Mouse (Mus musculus): ENCODE measurements around the gene Ehmt1. TPM values are rescaled to one million over a fixed set of nuclear protein-coding genes. Genes with fewer than 3 reads are reported as not detected.

Gene Ehmt1
- total RNA-seq (2015) = 26.2 and 30.7 TPM in 2 replicates
- 49.7 and 69.3 TPM in 2 replicates for total RNA-seq (2017)

DNA sequence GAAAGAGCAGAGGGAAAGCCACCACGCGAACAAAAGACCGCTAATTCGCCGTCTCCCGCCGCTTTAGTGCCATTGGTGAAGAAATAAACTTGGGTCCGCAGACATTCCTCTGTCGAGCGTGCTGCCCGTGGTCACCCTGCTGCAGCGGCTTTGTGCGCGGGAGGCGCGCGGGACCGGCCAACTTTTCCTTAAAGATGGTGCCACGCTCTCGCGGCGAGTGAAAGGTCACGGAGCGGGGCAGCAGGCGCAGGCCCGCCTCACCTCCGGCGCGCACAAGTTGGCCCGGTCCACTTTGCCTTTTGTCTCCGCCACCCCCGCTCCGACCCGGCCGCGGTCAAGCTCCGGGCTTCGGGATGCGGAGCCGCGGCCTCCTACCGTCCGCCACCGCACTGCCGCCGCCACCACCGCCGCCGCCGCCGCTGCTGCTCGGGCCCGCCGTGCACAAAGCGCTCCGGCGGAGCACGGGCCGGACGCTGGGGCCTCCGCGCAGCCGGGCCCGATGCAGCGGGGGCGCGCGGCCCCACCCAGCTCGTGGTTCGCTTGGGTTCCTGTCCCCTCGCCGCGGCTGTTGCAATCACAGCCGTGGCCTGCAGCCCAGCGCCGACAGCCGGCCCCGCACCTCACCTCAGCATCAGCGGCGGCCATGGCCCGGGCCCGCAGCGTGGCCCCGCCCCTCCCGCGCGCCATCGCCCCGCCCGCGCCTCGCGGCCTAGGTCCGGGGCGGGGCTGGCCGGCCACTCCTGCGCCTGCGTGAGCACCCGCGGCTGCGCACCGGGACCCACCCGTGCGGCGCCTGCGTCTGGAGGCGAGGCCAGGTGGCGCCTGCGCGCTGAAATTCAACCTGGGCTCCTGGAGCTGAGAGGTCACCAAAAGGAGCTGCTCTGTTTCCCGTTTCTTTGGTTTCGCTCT lies at the start of gene Ehmt1:
TSS of gene Ehmt1 (minus strand) at position 685 of the 909 bp plus-strand sequence.
- ATAC-seq (ENCODE audit: poor library complexity, severe bottlenecking) = peak; percentile 96

DNA sequence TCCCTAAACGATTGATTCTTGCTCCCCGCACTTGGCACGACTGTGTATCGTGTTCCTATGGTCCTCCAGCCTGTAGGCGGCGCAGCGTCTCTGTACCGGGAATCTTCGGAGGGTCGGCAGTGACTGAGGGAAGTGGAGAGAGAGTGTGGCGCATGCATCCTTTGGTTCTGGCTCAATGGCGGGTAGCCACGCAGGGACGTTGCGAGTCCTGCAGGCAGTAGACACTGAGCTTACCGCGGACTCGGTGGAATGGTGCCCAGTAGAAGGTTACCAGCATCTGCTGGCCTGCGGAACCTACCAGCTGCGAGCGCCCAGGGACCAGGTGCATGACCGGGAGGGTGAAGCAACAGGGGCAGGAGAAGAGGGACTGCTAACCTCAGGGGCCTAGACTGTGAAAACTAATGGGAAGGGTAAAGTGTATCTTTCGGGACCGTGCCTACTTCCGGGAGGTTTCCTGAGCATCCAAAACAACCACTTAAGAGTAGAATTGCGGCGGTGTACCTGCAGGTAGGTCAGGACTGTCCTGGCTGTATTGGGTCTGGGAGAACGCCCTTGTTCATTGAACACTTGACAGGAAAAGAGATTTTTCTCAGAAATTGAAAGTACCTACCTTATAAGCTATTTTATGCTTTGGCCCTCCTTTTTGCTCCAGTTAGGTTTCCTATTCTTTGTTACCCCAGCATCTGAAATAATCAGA lies 43.0 kb upstream of the Ehmt1 start, which contains the start of gene Dph7:
TSS of gene Dph7 (plus strand) at position 97 of the 697 bp plus-strand sequence.
- peak; percentile 100 for ATAC-seq (ENCODE audit: poor library complexity, severe bottlenecking)

DNA sequence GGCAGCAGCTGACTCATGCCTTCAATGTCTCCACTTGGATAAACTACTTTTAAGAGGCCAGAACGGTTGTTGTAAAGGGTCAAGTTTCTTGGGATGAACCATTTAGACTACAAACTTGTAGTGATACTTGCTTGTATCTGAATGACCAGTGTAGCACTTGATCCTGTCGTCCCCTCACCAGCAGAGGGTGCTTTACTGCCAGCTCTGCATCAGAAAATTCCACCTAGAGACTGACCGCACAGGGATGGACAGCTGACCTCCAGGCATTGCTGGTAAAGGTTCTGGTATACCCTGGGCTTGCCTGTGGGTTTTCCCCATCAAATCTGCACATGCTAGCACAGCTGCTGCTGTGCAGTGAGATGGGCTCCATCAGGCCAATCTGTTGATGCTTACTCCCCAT lies 41.5 kb upstream of the Ehmt1 start:
- no peak for ATAC-seq (ENCODE audit: poor library complexity, severe bottlenecking)

DNA sequence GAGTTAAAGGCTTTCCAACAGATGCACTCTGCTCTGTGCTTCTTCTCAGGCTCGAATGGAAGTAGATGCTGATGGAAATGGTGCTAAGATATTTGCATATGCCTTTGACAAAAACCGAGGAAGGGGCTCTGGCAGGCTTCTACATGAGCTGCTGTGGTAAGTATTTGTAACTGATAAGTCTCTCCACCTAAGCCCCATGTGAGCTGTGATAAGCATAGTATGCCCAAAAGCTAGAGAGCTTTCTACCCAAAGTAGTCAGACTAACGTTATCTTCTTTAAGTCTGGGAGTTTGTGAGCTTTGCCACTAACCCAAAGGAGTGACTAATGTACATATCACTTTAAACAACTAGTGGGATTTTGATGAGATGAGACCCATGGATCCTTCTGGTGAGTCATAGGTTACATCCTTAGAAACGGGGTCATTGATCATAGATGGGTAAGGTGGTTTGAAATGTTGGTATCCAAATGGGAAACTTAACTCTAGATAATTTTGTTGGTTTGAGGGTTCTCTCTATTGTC lies 33.2 kb upstream of the Ehmt1 start:
- ATAC-seq (ENCODE audit: poor library complexity, severe bottlenecking) = no peak

DNA sequence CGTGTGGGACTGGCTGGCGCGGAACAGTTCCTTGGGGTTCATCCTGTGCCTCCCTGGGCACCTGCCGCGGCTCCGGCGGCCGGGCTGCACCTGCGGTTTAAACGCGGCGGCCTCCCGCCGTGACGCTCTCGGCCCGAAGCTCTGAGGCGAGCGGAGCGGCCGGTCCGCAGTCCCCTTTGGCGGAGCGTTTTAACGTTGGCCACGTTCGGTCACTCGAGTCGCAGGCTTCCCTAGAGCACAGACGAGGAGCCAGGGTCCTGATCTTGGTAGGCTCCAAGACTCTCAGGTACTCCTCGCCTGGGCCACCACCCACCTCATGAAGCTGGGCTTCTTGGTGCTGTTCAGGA lies 30.7 kb upstream of the Ehmt1 start:
- ATAC-seq (ENCODE audit: poor library complexity, severe bottlenecking) = peak; percentile 30; the same call in 1 of the 2 replicates

DNA sequence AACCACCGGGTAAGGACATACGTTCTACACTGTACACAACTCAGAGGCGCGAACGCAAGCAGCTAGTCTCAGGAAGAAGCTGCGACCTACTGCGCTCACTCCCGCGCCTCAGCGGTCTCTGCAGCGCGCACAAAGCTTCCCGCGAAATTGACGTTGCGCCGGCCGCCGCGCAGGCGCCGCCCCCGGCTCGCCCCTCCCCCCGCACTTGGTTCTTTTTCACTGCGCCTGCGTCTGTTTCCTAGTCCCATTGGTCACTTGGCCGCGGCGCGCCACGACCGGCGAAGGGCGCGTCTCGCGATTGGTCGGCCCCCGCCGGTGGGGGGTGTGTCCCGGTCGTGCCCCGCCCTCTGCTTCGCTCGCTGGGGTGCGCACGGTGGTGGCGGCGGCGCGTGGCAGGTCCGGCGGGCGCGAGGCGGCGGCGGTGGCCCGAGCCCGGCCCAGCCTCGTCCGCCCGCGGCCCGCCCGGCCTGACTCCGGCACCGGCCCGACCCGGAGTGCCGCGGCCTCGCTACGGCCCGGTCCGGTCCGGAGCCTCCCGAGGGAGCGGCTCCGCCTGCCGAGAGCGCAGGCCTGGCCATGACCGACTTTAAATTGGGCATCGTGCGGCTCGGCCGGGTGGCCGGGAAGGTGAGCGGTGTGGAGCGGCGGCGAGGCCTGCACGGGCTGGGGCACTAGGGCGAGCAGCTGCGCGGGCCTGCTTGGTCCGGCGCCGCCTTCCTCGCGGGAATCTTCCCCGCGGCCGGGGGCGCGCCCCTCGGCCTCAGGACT lies 30.2 kb upstream of the Ehmt1 start, which contains the start of gene Zmynd19:
TSS of gene Zmynd19 (plus strand) at position 372 of the 768 bp plus-strand sequence.
- ATAC-seq (ENCODE audit: poor library complexity, severe bottlenecking) = peak; percentile 100

DNA sequence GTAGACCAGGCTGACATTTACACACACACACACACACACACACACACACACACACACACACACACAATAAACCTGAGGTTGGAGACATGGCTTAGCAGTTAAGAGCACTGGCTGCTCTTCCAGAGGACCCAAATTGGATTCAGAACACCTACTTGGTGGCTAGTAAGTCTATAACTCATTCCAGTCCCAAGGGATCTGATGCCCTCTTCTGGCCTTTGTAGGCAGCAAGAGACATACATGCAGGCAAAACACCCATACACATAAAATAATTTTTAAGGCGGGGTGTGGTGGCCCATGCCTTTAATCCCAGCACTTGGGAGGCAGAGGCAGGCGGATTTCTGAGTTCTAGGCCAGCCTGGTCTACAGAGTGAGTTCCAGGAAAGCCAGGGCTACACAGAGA lies 24.9 kb upstream of the Ehmt1 start:
- 0 out of 2 replicates have a peak, but pooled peaks have one; percentile 52 for ATAC-seq (ENCODE audit: poor library complexity, severe bottlenecking)

DNA sequence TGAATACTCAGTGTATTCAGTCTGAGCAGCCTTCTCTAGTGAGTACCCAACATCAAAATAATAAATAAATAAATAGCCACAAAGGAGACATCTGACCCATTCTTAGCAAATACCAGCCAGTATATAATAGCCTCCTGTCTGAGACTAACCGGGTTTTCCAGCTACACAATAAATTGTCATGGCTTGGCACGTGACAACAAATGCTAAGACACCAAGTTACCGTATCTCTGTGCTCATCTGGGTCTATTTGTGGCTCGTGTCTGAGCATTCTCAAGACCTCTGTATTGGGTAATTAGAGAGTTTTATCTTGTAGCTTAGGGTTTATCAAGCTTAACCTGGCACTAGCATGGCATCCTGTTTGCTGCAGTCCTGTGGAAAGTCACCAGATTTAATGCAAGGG lies 22.7 kb upstream of the Ehmt1 start:
- ATAC-seq (ENCODE audit: poor library complexity, severe bottlenecking) = no peak

DNA sequence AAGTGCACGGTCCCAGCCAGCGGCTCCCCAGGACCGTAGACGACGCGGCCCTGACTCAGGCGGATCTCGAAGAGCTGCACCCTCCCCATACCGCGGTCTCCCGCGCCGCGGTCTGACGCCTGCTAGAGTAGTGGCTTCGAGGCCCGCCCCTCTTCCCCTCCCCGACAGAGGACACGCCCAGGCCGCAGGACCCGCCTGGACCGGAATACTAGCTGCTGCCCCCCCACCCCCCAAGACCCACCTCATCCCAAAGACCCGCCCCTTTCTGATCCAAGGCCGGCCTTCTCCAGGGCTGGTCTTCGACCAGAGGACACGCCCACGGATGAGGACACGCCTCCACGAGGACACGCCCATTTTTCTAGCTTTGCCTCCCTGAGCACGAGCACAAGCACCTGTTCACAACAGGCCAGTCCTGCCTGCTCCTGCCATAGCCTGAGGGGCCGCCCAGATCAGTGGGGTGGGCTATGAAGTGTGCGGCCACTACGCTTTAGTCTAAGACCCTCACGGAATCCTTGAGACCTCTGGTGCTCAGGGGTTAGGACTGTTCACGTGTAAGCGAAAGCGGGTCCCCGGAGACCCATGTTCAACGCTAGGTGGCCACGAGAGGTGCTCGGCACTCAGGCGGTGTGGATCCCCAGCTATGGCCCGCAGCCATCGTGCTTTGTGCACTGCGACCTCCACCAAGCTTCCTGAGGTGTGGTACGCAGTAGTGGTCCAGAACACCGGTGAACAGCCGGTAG lies 15.8 kb upstream of the Ehmt1 start, which contains the start of gene Arrdc1:
TSS of gene Arrdc1 (minus strand) at position 196 of the 740 bp plus-strand sequence.
- ATAC-seq (ENCODE audit: poor library complexity, severe bottlenecking) = peak; percentile 90

DNA sequence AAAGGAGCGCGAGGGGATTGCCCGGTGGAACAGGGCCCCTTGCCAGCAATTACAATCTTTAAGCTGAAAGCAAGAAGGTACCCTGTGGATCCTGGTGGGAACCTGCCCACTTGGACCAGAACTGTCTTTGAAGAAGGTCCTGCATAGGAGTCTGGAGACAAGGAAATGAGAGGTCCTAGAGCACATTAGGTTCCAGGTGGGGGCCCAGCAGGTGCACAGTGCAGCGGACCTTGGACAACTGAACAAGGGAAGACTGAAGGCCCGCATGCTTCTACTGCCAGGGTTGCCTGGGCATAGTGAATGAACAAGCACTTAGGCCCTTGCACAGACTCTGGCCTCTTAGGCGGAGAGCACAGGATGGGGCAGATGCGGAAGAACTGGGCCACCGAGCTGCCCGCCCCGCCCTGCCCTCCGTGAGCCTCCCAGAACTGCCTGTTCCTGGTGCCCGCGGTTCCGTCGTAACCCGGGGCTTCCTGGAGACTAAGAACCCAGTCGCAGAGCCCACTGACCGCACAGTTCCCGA lies 15.1 kb upstream of the Ehmt1 start:
- peak; percentile 64 for ATAC-seq (ENCODE audit: poor library complexity, severe bottlenecking)

DNA sequence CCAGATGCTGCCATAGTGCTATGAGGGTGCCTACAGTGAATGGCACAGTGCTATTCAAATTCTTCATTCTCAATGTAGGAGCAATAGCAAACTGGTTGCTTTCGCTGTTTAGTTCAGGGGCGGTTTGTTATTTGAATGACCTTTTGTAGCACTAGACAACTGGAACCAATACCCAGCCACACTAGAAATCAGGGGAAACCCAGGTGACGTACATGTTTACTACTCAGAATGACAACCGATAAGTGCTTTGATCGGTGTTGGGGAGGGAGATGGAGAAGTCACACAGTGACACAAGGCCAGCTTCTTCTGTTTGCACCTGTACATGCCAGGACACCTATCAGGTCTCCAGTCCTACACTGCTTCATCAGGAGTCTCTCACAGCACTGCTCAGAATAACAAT lies 10.2 kb upstream of the Ehmt1 start:
- ATAC-seq (ENCODE audit: poor library complexity, severe bottlenecking) = no peak

DNA sequence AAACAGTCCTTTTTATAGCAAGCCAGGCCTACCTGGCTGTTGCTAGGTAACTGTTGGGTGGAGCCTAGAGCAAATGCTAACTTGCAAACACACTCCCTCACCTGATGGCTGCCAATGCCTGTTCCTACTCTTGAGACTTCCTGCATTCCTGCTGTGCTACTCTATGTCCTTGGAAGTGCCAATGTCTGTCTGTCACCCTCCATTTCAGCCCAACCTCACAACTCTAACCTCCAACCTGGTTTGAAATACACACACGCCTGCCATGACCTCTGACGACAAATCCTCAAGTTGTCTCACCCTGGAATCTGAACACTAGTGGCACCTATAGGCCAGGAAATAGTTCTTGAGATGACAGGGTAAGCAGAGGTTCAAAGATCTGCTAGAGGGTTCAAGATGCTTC lies 9.7 kb upstream of the Ehmt1 start:
- ATAC-seq (ENCODE audit: poor library complexity, severe bottlenecking) = no peak

DNA sequence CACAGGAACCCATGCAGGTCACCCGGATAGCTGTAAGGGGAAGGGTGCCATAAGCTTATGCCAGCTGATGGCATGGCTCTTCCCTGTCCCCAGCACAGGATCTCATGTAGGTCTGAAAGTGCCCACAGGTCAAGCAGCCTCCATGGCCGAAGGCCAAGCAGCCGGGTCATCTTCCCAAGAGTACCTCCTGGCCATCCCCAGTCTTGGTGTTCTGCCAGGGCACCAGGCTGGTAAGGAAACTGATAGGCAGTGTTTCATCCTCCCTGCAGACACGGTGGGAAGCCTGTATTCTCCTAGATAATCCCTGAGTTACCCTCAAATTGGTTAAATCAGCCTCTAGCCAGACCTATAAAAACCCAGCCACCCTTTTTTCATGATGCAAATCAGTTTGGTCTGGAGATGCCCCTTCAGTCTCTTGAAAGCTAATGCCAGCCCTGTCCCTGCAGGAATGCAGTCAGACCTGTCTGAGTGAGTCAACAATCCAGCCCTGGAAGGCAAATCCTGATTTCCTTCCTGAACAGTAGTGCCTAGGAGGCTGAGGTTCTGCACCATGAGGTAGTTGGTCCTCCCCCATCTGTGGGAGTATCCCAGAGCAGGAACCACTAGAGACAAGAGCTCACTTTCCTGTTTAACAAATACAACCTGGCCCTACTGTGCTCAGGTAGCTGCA lies 8.5 kb upstream of the Ehmt1 start:
- no peak for ATAC-seq (ENCODE audit: poor library complexity, severe bottlenecking)

DNA sequence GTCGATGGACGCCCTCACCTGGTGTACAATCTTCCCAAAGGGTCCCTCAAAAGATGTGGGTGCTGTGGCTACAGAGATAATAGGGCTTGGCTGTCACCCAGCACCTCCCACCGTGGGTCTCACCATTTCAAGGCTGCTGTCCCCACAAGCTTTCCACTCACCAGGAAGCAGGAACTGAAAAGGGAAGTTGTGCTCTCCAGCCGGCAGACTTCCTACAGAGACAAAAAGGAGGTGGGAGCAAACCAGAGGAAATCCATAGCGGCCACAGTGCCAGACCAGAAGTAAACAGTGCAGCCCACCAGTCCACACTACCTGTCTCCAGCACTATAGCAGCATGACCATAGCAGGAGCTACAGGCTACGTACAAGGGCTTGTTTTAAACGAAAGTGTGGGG lies 7.5 kb upstream of the Ehmt1 start:
- peak; percentile 67 for ATAC-seq (ENCODE audit: poor library complexity, severe bottlenecking)

DNA sequence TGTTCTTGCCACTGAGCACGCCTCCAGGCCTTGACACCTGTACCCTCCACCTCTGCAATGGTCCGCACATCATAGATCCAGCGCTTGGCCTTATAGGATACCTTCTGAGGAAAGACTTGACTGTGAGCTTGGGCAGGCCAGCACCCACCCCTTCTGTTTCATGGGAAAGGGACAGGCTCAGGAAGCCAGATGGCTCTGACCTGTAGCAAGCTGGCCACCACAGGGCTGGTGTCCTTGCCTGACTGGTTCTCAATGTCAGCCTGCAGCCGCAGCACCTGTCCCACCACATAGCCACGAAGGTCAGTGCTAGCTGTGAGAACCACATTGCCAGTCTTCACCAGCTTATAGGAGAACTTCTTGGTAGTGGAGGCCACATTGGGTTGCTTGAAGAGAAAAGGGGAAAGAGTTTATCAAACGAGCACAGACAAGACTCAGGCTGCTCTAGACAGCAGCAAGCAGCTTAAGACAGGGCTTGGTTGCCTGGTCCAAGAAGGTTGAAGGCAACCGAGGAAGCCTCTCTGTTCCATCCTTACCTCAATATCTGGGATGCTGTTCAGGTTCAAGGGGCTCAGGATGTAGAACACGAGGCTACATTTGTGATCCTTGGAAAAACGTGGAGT lies 7.0 kb upstream of the Ehmt1 start:
- ATAC-seq (ENCODE audit: poor library complexity, severe bottlenecking) = no peak

DNA sequence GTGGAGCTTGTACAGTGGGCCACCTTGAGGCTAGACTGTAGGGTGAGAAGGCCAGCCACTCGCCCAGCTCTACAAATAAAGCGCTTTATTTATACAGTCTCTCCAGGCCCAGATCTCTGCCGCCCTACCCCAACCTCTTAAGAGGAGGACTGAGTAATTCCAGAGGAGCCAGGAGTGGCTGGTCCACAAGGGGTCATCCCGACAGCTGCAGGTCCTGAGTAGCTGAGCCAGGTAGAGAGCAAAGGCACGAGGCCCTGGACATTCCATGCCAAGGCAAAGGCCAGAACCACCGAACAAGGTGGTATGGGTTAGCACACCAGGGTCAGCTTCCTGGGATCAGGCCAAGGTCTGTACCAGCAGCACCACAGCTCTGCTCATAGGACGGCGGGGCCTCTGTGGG lies 5.9 kb upstream of the Ehmt1 start:
- ATAC-seq (ENCODE audit: poor library complexity, severe bottlenecking) = no peak

DNA sequence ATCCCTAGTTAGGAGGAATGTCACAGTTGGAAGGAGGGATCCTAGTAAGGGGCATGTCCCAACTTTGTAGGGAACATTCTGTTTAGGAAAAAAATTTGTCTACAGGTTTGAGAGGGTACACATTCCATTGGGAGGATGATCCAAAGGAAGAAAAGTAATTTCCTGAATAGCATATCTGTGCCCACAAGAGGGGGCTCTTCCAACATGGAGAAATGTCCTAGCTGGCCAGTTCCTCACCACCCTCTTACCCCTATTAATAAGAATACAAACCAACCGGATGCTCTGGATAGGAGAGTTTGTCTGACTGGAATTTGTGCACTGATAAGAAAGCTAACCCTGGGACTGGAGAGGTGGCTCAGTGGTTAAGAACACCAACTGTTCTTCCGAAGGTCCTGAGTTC lies 4.1 kb upstream of the Ehmt1 start:
- no peak for ATAC-seq (ENCODE audit: poor library complexity, severe bottlenecking)

DNA sequence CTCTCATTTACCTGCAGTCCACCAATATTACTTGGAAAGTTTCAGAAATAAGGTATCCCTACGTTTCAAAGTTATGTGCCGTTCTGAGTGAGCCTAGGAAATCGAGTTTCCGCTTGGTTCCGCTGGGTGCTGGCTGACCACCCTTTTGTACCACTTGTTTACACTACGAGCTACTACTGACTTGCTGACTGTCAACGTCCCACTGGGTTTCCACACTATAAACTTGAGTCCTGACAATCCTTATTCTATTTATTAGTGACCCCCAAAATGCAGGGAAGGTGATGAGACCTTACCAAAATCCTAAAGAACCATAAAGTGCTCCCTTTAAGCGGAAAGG lies 393 bp upstream of the Ehmt1 start:
- peak; percentile 43 for ATAC-seq (ENCODE audit: poor library complexity, severe bottlenecking)

DNA sequence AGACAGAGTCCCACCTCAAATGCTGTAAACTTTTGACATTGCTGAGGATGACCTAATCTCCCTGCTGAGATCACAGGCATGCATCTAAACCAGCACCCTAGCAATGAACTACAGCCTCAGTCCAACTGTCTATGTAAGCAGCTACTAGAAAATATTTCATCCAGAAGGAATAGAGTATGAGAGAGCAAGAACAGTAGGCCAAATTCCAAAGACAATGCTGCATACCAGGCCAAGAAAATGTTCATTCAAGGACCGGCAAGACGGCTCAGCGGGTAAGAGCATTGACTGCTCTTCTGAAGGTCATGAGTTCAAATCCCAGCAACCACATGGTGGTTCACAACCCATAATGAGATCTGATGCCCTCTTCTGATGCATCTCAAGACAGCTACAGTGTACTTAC lies 4.7 kb downstream of the Ehmt1 start:
- ATAC-seq (ENCODE audit: poor library complexity, severe bottlenecking) = no peak
